Mouse (Mus musculus) left cerebral cortex, adult 9 months (tissue): ENCODE results near the gene Rasl10b.
A peak's percentile ranks its signal among the peaks of the same experiment; 100 is the strongest.

ENCODE experiments used
- DNase-seq, 2 experiments: peaks; one replicate each; pipeline ENCODE4 v3.0.0; 2022; ENCODE audit warnings: low spot score in 2 of 2

Rasl10b gene

GRCm38 (mm10) chr11:83432533-83432932, 23.6 kb downstream of the Rasl10b start:
- no peak for DNase-seq

- no peak for DNase-seq
These were observed 28.4 kb downstream of the Rasl10b start, which contains the start of gene 1700020L24Rik for GRCm38 (mm10) chr11:83437377-83437776. TSS of gene 1700020L24Rik (plus strand) at chr11:83437677.

- DNase-seq = no peak
These were observed 30.6 kb downstream of the Rasl10b start for GRCm38 (mm10) chr11:83439426-83440060.

GRCm38 (mm10) chr11:83440081-83441064, 31.4 kb downstream of the Rasl10b start:
- DNase-seq = peak in 1 of 2 experiments; percentile 86

- no peak for DNase-seq
These were observed 32.3 kb downstream of the Rasl10b start for GRCm38 (mm10) chr11:83441235-83441634.

- DNase-seq = peak in 1 of 2 experiments; percentile 87
These were observed 33.8 kb downstream of the Rasl10b start for GRCm38 (mm10) chr11:83442596-83443267.

- DNase-seq = no peak
These were observed 34.9 kb downstream of the Rasl10b start for GRCm38 (mm10) chr11:83443824-83444223.

GRCm38 (mm10) chr11:83445001-83445400, 36.1 kb downstream of the Rasl10b start:
- no peak for DNase-seq

- DNase-seq = no peak
These were observed 38.7 kb downstream of the Rasl10b start for GRCm38 (mm10) chr11:83447612-83448011.

GRCm38 (mm10) chr11:83448021-83448926, 39.3 kb downstream of the Rasl10b start:
- no peak for DNase-seq

GRCm38 (mm10) chr11:83448927-83449236, 39.9 kb downstream of the Rasl10b start:
- DNase-seq = no peak

GRCm38 (mm10) chr11:83449298-83449697, 40.4 kb downstream of the Rasl10b start:
- DNase-seq = no peak

GRCm38 (mm10) chr11:83450550-83450949, 41.6 kb downstream of the Rasl10b start:
- no peak for DNase-seq

GRCm38 (mm10) chr11:83451281-83451680, 42.3 kb downstream of the Rasl10b start:
- DNase-seq = no peak

- DNase-seq = no peak
These were observed 45.6 kb downstream of the Rasl10b start for GRCm38 (mm10) chr11:83454548-83454947.

GRCm38 (mm10) chr11:83455608-83456007, 46.7 kb downstream of the Rasl10b start:
- no peak for DNase-seq

GRCm38 (mm10) chr11:83457257-83457656, 48.3 kb downstream of the Rasl10b start:
- DNase-seq = no peak

- DNase-seq = no peak
These were observed 49.1 kb downstream of the Rasl10b start for GRCm38 (mm10) chr11:83457912-83458601.

- DNase-seq = no peak
These were observed 52.6 kb downstream of the Rasl10b start for GRCm38 (mm10) chr11:83461462-83462027.

- DNase-seq = no peak
These were observed 53.8 kb downstream of the Rasl10b start, which contains the start of gene Mmp28 for GRCm38 (mm10) chr11:83462711-83463244. TSS of gene Mmp28 (minus strand) at chr11:83463071.
